Mouse (Mus musculus) layer of hippocampus, adult 2 months (tissue): ENCODE data around the gene Peli1. TPM values are rescaled to one million over a fixed set of nuclear protein-coding genes. Genes with fewer than 3 reads are reported as not detected.
A peak's percentile ranks its signal among the peaks of the same experiment; 100 is the strongest.

Source experiments
- DNase-seq, 2 experiments: peaks; one replicate each; pipeline ENCODE4 v3.0.0; 2022; ENCODE audit warnings: low spot score in 2 of 2
- H3K27ac ChIP-seq: fragments of 200-600 bp; 2 replicates; pipeline ENCODE4 v1.8.1; 2022
- H3K4me3 ChIP-seq: fragments of 200-600 bp; 2 replicates; pipeline ENCODE4 v1.8.1; 2022; ENCODE audit warnings: mild to moderate bottlenecking
- CTCF ChIP-seq: fragments of 200-600 bp; conservative IDR thresholded peaks from 2 replicates; pipeline ENCODE4 v1.8.1; 2022; ENCODE audit warnings: antibody characterized with exemption, mild to moderate bottlenecking, moderate library complexity
- long read RNA-seq, 2 experiments: library from polyadenylated mRNA; stranded (forward); transcript quantifications; one replicate each; pipeline ENCODE4 v2.0.0; 2021; ENCODE audit warnings: borderline mapping rate in 2 of 2
- total RNA-seq, 2 experiments: library from RNA; stranded (reverse); gene quantifications; 2 replicates each; pipeline ENCODE4 v1.2.3; 2021

Peli1 gene
- 10 to 100 TPM; 48.1 to 49.6 TPM for total RNA-seq
- long read RNA-seq, experiment 1, transcript Peli1-201 (7 exons, 3,514 nt): major isoform, 30 of 34 reads
- long read RNA-seq, experiment 1, partial matches to known transcripts: 0 of 34 reads
- long read RNA-seq, experiment 1, other reads (novel, unspliced or antisense): 4 of 34 reads
- long read RNA-seq, experiment 2, transcript Peli1-201 (7 exons, 3,514 nt): major isoform, 50 of 55 reads
- long read RNA-seq, experiment 2, partial matches to known transcripts: 0 of 55 reads
- long read RNA-seq, experiment 2, other reads (novel, unspliced or antisense): 5 of 55 reads

DNA sequence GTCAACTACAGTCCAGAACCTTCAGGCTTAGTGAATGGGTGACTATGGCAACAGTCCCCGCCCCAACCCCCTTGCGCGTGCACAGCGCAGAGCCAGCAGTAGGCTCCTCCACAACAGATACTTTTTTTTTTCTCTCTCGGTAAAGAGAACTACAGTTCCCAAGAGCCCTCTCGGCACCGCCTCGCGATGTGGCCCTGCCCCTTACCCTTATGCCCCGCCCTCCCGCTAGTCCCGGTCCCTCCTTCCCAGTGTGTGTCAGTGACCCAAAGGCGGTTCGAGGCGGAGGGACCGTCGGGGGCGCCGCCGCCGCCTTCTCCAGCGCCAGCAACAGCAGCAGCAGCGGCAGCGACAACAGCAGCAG lies at the start of gene Peli1:
TSS of gene Peli1 (plus strand) at position 225 of the 361 bp plus-strand sequence.
- H3K4me3 ChIP-seq: peak within 1 kb of the TSS; percentile 84
- TF ChIP-seq CTCF: no peak; the same call in 1 of the 2 replicates
- DNase-seq: peak; percentile 96 to 98
- H3K27ac ChIP-seq: peak within 1 kb of the TSS; percentile 99

GRCm38 (mm10) chr11:21042590-21042989 lies 48.5 kb upstream of the Peli1 start:
- no peak for DNase-seq
- no peak overlapping the region for H3K4me3 ChIP-seq
- no peak overlapping the region for H3K27ac ChIP-seq
- TF ChIP-seq CTCF: no peak

DNA sequence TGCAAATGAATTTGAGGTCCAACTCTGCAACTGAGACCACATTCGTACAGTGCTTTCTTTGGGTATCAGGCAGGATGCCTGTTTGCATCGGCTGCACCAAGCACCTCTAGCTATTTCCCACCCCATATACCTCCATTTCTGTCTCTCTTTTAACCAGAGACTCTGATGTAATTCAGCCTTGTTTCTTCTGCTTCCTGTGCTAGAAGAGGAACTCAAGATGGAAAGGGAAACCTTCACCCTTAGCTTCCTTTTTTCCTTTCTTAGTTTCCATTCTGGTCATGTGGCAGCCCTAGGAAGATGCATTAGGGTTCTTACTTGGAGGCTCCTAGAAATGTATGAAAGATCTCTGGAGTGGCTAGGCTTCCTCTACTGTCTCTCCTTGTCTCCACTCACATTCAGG lies 44.9 kb upstream of the Peli1 start:
- Histone ChIP-seq H3K27ac (no peak overlapping the region), H3K4me3 (no peak overlapping the region)
- DNase-seq: no peak
- TF ChIP-seq CTCF: no peak

DNA sequence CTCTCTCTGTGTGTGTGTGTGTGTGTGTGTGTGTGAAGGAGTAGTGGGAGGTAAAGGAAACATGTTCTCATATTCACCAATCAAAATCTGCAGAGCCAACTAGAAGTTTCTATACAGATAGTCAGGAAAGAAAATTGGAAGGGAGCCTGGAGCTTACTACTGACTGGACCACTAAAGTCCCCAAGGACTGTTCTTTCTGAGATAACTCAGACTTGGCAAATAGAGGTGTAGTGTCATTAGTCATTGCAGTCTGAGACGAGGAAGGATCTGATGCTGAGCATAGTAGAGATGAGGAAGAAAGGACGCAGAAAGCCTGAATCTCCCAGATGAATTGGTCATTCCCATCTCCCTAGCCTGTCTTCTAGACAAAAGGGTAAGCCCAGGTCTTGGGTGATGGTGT lies 43.2 kb upstream of the Peli1 start:
- no peak overlapping the region for H3K27ac ChIP-seq
- DNase-seq: no peak
- TF ChIP-seq CTCF: no peak
- H3K4me3 ChIP-seq: no peak overlapping the region

GRCm38 (mm10) chr11:21051716-21052115 lies 39.4 kb upstream of the Peli1 start:
- no peak overlapping the region for H3K4me3 ChIP-seq
- TF ChIP-seq CTCF: no peak
- DNase-seq: peak in 1 of 2 experiments; percentile 50
- H3K27ac ChIP-seq: no peak overlapping the region

DNA sequence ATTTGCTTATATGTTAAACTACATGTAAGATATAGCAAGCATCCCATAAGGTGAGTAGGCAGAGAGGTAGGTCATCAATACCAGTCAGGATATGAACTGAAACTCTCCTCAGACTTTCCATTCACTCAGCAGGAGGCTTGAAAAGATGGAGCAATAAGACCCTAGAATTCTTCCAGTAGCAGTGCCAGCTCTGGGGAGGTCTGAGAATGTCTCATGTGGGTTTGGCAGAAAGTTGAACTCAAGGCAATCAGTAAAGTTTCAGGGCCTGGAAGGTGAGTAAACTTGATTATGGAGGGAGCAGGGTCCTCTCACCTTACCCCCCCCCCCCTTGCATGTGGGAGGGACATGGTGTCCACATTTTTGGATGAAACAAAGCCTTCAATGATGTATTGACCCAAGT lies 36.5 kb upstream of the Peli1 start:
- TF ChIP-seq CTCF: no peak
- Histone ChIP-seq H3K27ac (no peak overlapping the region), H3K4me3 (no peak overlapping the region)
- no peak for DNase-seq

DNA sequence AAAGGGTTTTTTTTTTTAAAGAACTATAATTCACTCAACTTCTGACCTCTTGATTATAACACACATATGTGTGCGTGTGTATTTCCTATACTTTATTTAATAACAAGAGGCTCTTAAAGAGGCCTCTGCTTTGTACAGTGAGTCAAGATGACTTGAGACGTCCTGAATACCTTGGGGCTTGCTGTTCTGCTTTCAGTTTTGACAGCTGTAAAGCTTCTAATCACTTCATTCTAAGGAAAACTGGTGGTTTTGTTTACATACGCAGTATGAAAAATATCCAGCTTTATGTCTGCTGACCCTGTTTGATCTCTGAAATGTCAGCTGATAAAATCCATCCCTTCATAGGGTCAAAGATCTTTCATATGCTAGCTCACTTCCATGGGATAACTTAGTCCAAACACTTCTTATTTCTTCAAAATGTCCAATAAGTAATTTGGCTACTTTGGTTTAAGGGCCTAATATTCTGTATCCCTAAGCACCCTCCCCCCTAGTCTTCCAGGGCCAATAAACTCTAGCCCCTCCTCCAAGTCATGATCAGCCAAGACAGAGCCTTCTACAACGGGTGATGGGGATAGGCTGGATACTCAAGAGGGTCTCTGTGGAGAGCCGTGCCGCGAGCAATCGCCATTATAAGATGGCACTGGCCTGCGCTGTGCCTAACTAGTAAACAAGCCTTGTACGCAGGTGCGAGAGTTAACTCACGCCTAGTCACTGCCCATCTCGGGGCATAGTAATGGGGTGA lies 34.8 kb upstream of the Peli1 start:
- no peak for TF ChIP-seq CTCF
- no peak for DNase-seq
- Histone ChIP-seq H3K4me3 (no peak overlapping the region), H3K27ac (no peak overlapping the region)

DNA sequence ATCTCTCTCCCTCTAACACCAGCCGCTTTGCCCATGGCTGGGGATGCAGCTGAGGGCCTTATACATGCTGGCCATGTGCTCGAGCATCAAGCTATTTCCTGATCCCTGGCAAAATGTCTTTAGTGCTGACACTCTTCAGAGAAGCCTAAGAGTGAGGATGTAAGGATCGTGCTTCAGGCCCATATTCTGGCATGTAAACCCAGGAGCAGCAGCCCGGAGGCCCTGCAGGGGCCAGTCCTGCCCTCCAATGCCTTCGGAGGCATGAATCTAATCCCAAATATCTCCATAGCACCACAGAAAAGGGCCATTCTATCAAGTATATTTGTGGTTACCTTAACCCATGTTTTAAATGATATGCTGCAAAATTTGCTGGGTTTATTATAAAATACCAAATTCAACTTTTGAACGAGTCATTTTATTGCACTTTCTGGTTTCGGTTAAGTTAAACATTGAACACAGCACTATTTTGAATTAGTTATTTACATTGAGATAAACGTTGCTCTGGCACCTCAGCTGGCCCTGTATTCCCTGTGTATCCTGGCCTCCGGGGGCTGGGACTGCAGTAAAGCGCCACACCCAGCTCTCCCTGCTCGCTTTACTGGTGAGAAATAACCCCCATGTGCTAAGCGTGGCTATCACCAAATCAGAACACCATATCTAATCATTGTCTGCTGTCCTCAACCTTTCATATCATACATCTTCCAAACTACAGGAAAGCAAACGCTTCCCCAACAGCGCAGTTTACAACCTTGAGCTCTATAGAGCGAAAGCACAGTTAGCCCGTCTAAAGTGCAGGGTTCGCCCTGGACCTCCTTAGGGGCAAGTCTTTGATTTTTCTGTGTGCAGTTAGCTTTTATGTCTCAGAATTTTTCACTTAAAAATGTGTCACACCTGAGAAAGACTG lies 33.3 kb upstream of the Peli1 start:
- no peak for TF ChIP-seq CTCF
- H3K4me3 ChIP-seq: no peak overlapping the region
- H3K27ac ChIP-seq: no peak overlapping the region
- no peak for DNase-seq

- TF ChIP-seq CTCF: no peak
- no peak for DNase-seq
- Histone ChIP-seq H3K27ac (no peak overlapping the region), H3K4me3 (no peak overlapping the region)
These were observed 32.7 kb upstream of the Peli1 start for GRCm38 (mm10) chr11:21058415-21058781.

DNA sequence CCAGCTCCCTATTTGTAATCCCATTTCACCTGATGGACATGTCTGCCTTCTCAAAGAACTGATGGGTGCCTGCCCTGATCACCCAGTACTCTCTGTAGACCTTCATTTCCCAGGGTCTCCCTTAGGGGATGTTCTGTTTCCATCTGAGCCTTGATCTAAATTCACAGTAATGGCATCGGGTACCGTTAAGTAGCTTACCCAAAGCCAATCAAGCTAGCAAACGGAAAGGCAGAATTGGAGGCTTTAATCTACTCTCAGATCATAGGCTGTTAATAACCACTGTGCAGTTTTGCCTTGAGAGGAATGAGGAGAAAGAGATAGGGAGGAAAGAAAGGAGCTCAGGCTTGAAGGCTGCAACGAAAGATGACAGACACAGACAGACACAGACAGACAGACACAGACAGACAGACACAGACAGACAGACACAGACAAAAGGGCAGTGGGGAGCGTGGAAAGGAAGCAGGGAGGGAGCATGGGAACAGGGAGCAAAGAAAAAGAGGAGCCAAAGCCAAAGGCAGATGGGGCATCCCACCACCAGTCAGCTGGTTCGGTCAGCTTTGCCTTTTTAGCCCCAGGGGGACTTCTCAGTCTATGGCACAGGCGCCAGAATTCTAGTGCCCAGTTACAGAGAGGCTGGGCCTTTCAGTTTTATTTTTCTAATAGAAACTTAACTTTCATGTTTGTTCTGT lies 30.6 kb upstream of the Peli1 start:
- no peak for DNase-seq
- H3K27ac ChIP-seq: peak overlapping the region; percentile 43; the same call in 1 of the 2 replicates
- no peak for TF ChIP-seq CTCF
- H3K4me3 ChIP-seq: no peak overlapping the region

GRCm38 (mm10) chr11:21061075-21061403 lies 30.1 kb upstream of the Peli1 start:
- no peak for DNase-seq
- peak overlapping the region; percentile 43; the same call in 1 of the 2 replicates for H3K27ac ChIP-seq
- no peak for TF ChIP-seq CTCF
- no peak overlapping the region for H3K4me3 ChIP-seq

GRCm38 (mm10) chr11:21061431-21061830 lies 29.7 kb upstream of the Peli1 start:
- Histone ChIP-seq H3K27ac (peak overlapping the region; percentile 43; the same call in 1 of the 2 replicates), H3K4me3 (no peak overlapping the region)
- DNase-seq: no peak
- no peak for TF ChIP-seq CTCF
